Mouse (Mus musculus): Measurements from ENCODE around the gene Gm4450.
"Not testable (repeated sequence)": the region's sequence is repeated elsewhere in the genome, so short reads cannot be mapped to it uniquely, and the experiment has no call there.

Gm4450 gene

DNA sequence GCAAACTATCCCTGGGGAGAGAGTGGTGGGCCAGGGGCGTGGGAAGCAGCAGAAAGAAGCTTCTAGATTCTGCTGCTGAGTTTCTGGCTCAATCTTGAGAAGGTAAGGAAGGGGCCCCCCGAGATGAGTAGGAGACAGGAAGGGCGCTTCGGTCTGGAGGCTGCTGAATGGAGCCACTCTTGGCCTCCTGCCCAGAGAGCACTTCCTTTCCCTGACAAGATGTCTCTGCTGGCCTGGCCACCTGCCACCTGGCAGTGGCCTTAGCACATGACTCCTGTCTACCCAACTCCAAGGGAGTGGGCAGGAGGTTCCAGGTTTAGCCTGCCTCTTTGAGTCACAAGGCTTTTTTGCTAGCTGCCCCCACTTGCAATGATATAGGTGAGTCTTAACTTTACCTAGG lies 39.6 kb downstream of the Gm4450 start:
- DNase-seq (ENCODE audit: low read depth, low spot score) = no peak

DNA sequence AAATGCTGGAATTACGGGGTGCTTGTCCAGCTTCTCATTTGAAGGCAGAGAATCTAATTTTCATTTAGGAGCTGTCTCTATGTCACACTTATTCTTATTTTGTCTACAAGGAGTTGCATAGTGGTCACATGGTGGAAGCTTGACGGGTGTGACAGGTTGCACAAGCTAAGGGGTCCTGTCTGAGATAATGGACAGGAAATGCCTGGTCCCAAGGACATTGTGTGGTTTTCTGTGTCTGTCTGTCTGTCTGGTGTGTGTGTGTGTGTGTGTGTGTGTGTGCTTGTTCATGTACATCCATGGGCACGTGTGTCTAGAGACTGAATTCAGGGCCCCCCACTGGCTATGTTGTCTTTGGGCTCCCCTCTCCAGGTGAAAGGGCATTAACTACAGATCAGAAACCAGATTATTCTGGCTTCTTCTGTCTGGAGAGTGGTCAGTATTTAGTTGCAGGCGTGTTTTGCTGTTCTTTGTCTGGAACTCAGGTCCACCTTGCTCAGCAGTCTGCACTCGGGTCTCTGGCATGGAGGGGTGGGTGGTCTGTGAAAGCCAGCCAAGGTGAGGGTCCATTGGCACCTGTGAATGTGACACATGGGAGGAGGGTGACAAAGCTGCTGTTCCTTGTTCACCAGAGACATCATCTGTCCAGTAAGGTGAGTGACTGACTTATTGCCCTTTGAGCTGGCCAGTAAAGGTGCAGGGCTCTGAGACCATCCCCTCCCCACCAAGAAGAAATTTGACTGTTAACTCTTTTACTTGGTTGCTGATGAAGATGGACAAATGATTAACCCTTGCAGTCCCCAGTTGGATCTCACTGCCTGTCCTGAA lies 40.3 kb downstream of the Gm4450 start:
- DNase-seq (ENCODE audit: low read depth, low spot score) = no peak

DNA sequence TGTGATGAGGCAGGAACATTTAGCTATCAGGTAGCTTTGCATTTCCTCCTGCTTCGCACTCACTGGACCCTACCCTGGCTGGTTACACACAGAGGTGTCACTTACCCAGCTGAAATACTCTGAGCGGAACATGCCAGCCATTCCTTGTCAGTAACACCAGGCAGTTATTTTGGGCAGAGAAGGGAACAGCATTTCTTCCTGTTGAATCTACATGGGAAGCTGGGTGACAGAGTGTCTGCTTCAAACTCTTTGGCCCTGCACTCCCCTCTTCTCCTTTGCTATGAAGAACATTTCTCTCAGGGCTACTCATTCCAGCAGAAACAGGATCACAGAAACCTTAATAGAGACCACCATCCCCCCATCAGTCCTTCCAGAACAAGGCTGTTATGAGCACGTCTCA lies 42.6 kb downstream of the Gm4450 start:
- no peak for DNase-seq (ENCODE audit: low read depth, low spot score)

GRCm38 (mm10) chr3:98413733-98414132 lies 43.2 kb downstream of the Gm4450 start:
- DNase-seq (ENCODE audit: low read depth, low spot score) = no peak

DNA sequence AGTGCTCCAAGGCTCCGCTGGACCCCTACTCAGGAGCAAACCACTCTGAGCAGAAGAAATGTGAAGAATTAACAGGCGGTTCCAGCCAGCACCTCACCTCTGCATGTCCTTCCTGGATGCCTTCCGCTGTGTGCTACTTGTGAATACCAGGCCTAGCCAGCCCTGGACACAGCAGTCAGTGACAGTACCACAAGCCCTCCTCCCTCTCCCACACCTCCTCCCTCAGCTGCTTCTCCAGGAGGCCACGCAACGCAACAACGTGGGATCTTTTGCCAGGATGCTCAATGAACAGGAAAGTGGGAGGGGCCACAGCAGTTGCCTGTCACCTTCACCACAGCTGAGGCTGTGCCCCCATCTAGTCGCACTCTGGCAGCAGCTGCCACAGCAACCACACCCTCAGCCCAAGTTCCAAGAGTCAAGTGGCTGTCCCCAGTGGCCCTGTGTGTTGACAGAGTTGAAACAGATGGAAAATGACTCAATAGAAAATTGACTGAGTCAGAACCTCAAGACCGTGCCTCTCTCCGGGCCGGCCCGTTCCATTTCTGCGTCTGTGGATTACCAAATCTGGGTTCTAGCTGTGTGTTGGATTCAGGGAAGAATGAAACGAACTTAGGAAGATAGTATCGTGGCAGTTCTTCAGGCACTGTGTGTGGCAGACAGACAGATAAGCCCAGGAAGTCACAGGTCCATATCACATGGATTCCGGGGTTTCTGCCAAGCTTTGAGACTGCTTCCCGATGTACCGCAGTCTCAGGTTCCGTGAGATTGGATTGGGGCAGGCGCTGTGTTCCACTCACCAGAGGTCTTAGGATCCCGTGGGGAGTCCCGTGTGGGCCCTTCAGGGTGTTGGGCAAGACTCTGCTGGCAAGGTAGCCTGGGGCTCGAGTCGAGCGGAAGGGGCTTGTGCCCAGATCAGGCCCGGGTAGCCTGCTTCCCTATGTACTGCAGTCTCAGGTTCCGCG lies 46.0 kb downstream of the Gm4450 start:
- not testable (repeated sequence) for DNase-seq (ENCODE audit: low read depth, low spot score)

DNA sequence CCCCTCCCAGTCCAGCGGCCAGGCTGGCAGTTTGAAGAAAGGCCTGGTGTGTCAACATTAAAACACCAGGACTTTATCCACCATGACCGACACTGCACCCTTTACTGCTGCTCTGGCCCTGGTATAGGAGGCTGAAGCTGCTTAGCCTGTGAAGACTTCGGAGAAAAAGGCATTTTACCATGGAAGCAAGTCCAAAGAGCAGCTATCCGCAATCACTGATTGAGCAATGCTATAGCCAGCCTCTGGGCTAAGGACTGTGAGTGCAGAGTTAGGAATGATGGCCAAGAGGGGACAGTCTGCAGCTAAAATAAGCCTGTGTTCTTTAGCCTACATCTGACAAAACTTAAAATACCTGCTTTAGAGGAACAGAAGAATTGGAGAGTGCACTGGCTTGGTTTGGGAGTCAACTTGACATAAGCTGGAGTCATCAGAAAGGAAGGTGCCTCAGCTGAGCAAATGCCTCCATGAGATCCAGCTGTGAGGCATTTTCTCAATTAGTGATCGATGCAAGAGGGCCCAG lies 49.6 kb downstream of the Gm4450 start:
- not testable (repeated sequence) for DNase-seq (ENCODE audit: low read depth, low spot score)

DNA sequence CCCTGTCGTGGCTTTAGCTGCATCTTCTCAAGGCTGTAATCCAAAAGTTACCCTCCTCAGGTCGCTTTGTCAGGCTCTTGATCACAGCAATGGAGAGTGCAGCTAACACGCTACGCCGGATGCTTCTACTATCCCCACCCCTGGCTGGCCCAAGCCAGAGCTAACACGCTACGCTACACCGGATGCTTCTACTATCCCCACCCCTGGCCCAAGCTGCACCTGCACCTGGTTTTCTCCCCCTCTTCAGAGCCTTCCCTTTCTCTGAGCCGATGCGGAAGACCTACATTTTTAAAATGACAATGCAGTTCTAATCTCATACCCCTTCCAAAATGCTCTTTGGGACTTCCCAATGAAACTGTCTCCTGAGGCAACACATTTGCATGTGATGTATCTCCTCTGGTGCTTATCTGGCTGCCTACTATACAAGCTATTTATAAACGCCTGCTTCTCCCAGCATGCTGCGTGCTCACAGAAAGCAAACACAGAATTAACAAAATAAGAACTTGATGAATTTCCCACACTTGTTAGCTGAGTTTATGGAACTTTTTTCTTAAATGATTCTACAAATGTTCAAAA lies 50.3 kb downstream of the Gm4450 start:
- DNase-seq (ENCODE audit: low read depth, low spot score) = not testable (repeated sequence)

DNA sequence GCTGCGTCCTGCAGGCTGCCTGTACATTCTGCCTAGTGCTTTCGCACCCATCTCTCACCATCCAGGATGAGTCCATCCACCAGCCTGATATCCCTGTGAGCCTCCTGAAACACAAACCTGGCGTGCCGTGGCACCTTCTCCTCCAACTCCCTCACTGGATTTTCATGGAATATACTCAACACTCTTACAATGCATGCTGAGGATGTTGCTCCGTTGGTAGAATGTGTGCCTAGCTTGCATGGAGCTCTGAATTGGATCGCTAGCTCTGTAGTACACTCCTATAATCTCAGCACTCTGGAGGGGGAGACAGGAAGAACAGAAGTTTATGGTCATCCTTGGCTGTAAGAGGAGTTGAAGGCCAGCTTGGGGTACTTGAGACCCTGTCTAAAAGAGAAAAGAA lies 51.0 kb downstream of the Gm4450 start:
- DNase-seq (ENCODE audit: low read depth, low spot score) = not testable (repeated sequence)

- not testable (repeated sequence) for DNase-seq (ENCODE audit: low read depth, low spot score)
Measured at GRCm38 (mm10) chr3:98404268-98404895, 52.5 kb downstream of the Gm4450 start.

All from mesoderm, embryonic 11.5 days (tissue).